Mouse (Mus musculus) layer of hippocampus, postnatal 14 days (tissue): ENCODE results near the gene Dpf3. TPM values are rescaled to one million over a fixed set of nuclear protein-coding genes. Genes with fewer than 3 reads are reported as not detected.

ENCODE experiments used
- DNase-seq, 2 experiments: peaks; one replicate each; pipeline ENCODE4 v3.0.0; 2021 to 2022; ENCODE audit warnings: low spot score in 2 of 2, mixed read lengths in 1 of 2
- total RNA-seq, 2 experiments: library from RNA; stranded (reverse); gene quantifications; 2 replicates each; pipeline ENCODE4 v1.2.3; 2021

Dpf3 gene
- total RNA-seq, 2 experiments from 2014 or later = 26.4 to 27.8 TPM

GRCm38 (mm10) chr12:83471760-83472159, 15.8 kb downstream of the Dpf3 start:
- no peak for DNase-seq

- no peak for DNase-seq
These were observed 17.4 kb downstream of the Dpf3 start for GRCm38 (mm10) chr12:83470085-83470484.

GRCm38 (mm10) chr12:83466508-83467430, 20.7 kb downstream of the Dpf3 start:
- DNase-seq = no peak

GRCm38 (mm10) chr12:83466053-83466452, 21.5 kb downstream of the Dpf3 start:
- DNase-seq = no peak

- DNase-seq = no peak
These were observed 27.2 kb downstream of the Dpf3 start for GRCm38 (mm10) chr12:83460272-83460671.

GRCm38 (mm10) chr12:83454697-83455321, 32.7 kb downstream of the Dpf3 start:
- DNase-seq = no peak

- no peak for DNase-seq
These were observed 35.7 kb downstream of the Dpf3 start for GRCm38 (mm10) chr12:83451850-83452249.

- no peak for DNase-seq
These were observed 37.0 kb downstream of the Dpf3 start for GRCm38 (mm10) chr12:83450471-83450870.

- no peak for DNase-seq
These were observed 38.3 kb downstream of the Dpf3 start for GRCm38 (mm10) chr12:83449202-83449601.

GRCm38 (mm10) chr12:83445587-83445986, 41.9 kb downstream of the Dpf3 start:
- DNase-seq = no peak

- no peak for DNase-seq
These were observed 43.1 kb downstream of the Dpf3 start for GRCm38 (mm10) chr12:83444448-83444847.

- no peak for DNase-seq
These were observed 49.5 kb downstream of the Dpf3 start for GRCm38 (mm10) chr12:83438002-83438401.

GRCm38 (mm10) chr12:83433987-83434698, 53.4 kb downstream of the Dpf3 start:
- no peak for DNase-seq

- no peak for DNase-seq
These were observed 54.1 kb downstream of the Dpf3 start for GRCm38 (mm10) chr12:83433436-83433835.

GRCm38 (mm10) chr12:83430207-83430606, 57.3 kb downstream of the Dpf3 start:
- DNase-seq = no peak

- no peak for DNase-seq
These were observed 59.5 kb downstream of the Dpf3 start for GRCm38 (mm10) chr12:83428016-83428415.

- DNase-seq = no peak
These were observed 59.9 kb downstream of the Dpf3 start for GRCm38 (mm10) chr12:83427601-83428000.

- DNase-seq = no peak
These were observed 61.2 kb downstream of the Dpf3 start for GRCm38 (mm10) chr12:83426326-83426725.

GRCm38 (mm10) chr12:83425736-83426135, 61.8 kb downstream of the Dpf3 start:
- no peak for DNase-seq

GRCm38 (mm10) chr12:83424720-83425444, 62.6 kb downstream of the Dpf3 start:
- no peak for DNase-seq

GRCm38 (mm10) chr12:83424086-83424719, 63.3 kb downstream of the Dpf3 start:
- no peak for DNase-seq
